Mouse (Mus musculus) forebrain, postnatal 0 days (tissue): ENCODE data around the gene Sorbs1. TPM values are rescaled to one million over a fixed set of nuclear protein-coding genes. Genes with fewer than 3 reads are reported as not detected.
A peak's percentile ranks its signal among the peaks of the same experiment; 100 is the strongest.

Source experiments
- ATAC-seq: fragments of 200-750 bp; cut with Nextera tagmentation; 2 replicates; pipeline ENCODE4 v1.8.0; 2017; ENCODE audit warnings: mild to moderate bottlenecking, moderate library complexity
- DNase-seq: peaks from one replicate; pipeline ENCODE4 v3.0.0-alpha.2; 2015
- H3K27ac ChIP-seq: fragments of 300-500 bp; sonication (generic); 2 replicates; pipeline ENCODE4 v1.5.1; 2014; ENCODE audit warnings: low read depth, mild to moderate bottlenecking, antibody characterized with exemption, low read length, moderate library complexity, mixed read lengths
- H3K27me3 ChIP-seq: fragments of 300-500 bp; sonication (generic); 2 replicates; pipeline ENCODE4 v1.6.1; 2014; ENCODE audit warnings: mild to moderate bottlenecking, low read length, mixed read lengths; ENCODE audit not compliant: insufficient read depth
- H3K36me3 ChIP-seq: fragments of 300-500 bp; sonication (generic); 2 replicates; pipeline ENCODE4 v1.6.1; 2014; ENCODE audit warnings: mild to moderate bottlenecking, moderate library complexity; ENCODE audit not compliant: insufficient read depth
- H3K4me1 ChIP-seq: fragments of 300-500 bp; sonication (generic); 2 replicates; pipeline ENCODE4 v1.6.1; 2014; ENCODE audit warnings: antibody characterized with exemption; ENCODE audit not compliant: insufficient read depth
- H3K4me2 ChIP-seq: fragments of 300-500 bp; sonication (generic); 2 replicates; pipeline ENCODE4 v1.6.1; 2014; ENCODE audit warnings: low read depth, mild to moderate bottlenecking, moderate library complexity
- H3K4me3 ChIP-seq: fragments of 300-500 bp; sonication (generic); 2 replicates; pipeline ENCODE4 v1.5.1; 2014; ENCODE audit warnings: low read depth, low read length, mixed read lengths
- H3K9ac ChIP-seq: fragments of 300-500 bp; sonication (generic); 2 replicates; pipeline ENCODE4 v1.6.1; 2014; ENCODE audit warnings: mild to moderate bottlenecking
- H3K9me3 ChIP-seq: fragments of 300-500 bp; sonication (generic); 2 replicates; pipeline ENCODE4 v1.6.1; 2016; ENCODE audit warnings: low read length
- CTCF ChIP-seq: sonication (generic); IDR thresholded peaks from 2 replicates; pipeline ENCODE4 v1.5.1; 2016; ENCODE audit warnings: antibody characterized with exemption, control low read depth, low read depth
- whole genome bisulfite sequencing: fragments of 180-500 bp; shearing (Covaris S2); extraction: QIAGEN DNeasy Blood & Tissue Kit; methylation state at CpG from one replicate; pipeline ENCODE4 v1.1.7; 2014; 5-methylcytosine and 5-hydroxymethylcytosine counted together
- polyA plus RNA-seq: library from polyadenylated mRNA; unstranded; fragments of >200 nt; fragmentation: Nextera tagmentation; extraction: Ambion mirVana; gene quantifications from 2 replicates; pipeline ENCODE4 v1.2.1, GENCODE M21; 2015
- total RNA-seq: library from RNA; depleted of rRNA; stranded (reverse); fragments of >200 nt; gene quantifications from 2 replicates; pipeline ENCODE4 v1.2.3, GENCODE M21; 2014

Sorbs1 gene
- total and polyA plus RNA-seq, 2 experiments from 2014 or later: 51.8 to 74.9 TPM

GRCm38 (mm10) chr19:40359712-40360394 is 153.7 kb downstream of the Sorbs1 start:
- no peak for TF ChIP-seq CTCF
- 78% methylated on average over 5 of the region's 5 CpGs for WGBS
- no peak for ATAC-seq
- Histone ChIP-seq H3K27me3 (no peaks in the 10 kb centered on the region), H3K27ac (no peak overlapping the region), H3K4me1 (no peaks in the 10 kb centered on the region), H3K9me3 (no peaks in the 10 kb centered on the region), H3K4me2 (no peak overlapping the region), H3K36me3 (peaks cover 20% of the 10 kb centered on the region), H3K9ac (no peak overlapping the region), H3K4me3 (no peak overlapping the region)
- DNase-seq: no peak

GRCm38 (mm10) chr19:40356536-40357522 is 156.8 kb downstream of the Sorbs1 start:
- H3K4me3 ChIP-seq: no peak overlapping the region
- H3K27me3 ChIP-seq: no peaks in the 10 kb centered on the region
- no peak for ATAC-seq
- no peaks in the 10 kb centered on the region for H3K9me3 ChIP-seq
- no peaks in the 10 kb centered on the region for H3K4me1 ChIP-seq
- no peak for DNase-seq
- no peak overlapping the region for H3K4me2 ChIP-seq
- no peak for TF ChIP-seq CTCF
- peaks cover 10% of the 10 kb centered on the region for H3K36me3 ChIP-seq
- no peak overlapping the region for H3K27ac ChIP-seq
- no peak overlapping the region for H3K9ac ChIP-seq
- WGBS: 90% methylated on average over 15 of the region's 15 CpGs

DNA sequence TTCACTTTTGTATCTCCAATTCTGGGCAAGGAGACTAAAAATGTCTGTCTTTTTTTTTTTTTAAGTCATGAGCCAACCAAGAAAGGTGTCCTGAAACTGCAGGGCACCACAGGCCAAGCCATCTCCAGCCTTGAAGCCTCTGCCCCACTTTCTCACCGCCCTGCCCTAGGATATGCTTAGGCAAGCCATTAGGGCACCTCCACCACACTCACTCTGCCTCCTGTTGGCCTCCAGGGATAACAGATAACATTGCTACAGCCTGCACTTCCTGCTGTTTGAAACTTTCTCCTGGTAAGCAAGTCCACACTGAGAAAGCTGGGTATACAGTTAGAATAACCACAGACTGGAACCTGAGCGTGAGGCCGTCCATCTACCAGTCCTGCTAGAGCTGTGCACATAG is 158.5 kb downstream of the Sorbs1 start:
- Histone ChIP-seq H3K27ac (no peak overlapping the region), H3K4me3 (no peak overlapping the region), H3K9ac (no peak overlapping the region), H3K4me2 (no peak overlapping the region), H3K9me3 (no peaks in the 10 kb centered on the region), H3K27me3 (no peaks in the 10 kb centered on the region), H3K36me3 (peaks cover 23% of the 10 kb centered on the region), H3K4me1 (no peaks in the 10 kb centered on the region)
- no peak for ATAC-seq
- DNase-seq: no peak
- no peak for TF ChIP-seq CTCF
- 95% methylated on average over 3 of the region's 3 CpGs for WGBS

DNA sequence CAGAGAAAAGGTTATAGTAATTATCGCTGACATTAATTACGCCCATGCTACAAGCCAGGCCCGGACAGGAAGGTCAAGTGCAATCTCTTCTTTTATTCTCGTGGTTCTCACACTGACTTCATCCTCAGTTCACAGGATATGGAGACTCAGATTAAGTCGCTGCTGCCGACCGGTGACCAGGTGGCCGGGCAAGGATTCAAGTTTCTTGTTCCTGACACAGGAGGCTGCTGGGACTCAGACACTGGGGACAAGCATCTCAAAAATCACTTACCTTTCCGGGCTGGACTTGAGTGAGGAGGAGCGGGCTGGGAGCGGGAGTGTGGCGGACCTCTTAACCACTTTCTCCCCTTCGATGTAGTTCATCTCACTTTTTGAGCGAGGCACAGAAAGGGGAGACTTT is 161.6 kb downstream of the Sorbs1 start:
- H3K27ac ChIP-seq: no peak overlapping the region
- no peak for TF ChIP-seq CTCF
- peaks cover 15% of the 10 kb centered on the region for H3K4me1 ChIP-seq
- ATAC-seq (no peak), DNase-seq (no peak)
- H3K9ac ChIP-seq: no peak overlapping the region
- no peak overlapping the region for H3K4me3 ChIP-seq
- H3K36me3 ChIP-seq: peaks cover 23% of the 10 kb centered on the region
- H3K27me3 ChIP-seq: no peaks in the 10 kb centered on the region
- no peak overlapping the region for H3K4me2 ChIP-seq
- H3K9me3 ChIP-seq: no peaks in the 10 kb centered on the region
- 72% methylated on average over 14 of the region's 14 CpGs for WGBS

- Histone ChIP-seq H3K9me3 (no peaks in the 10 kb centered on the region), H3K27me3 (no peaks in the 10 kb centered on the region), H3K4me3 (no peak overlapping the region), H3K4me1 (peaks cover 15% of the 10 kb centered on the region), H3K36me3 (peaks cover 23% of the 10 kb centered on the region), H3K27ac (no peak overlapping the region), H3K4me2 (no peak overlapping the region), H3K9ac (no peak overlapping the region)
- DNase-seq (no peak), ATAC-seq (no peak)
- TF ChIP-seq CTCF: no peak
- 84% methylated on average over 4 of the region's 4 CpGs for WGBS
Observed at GRCm38 (mm10) chr19:40350835-40351234, 162.7 kb downstream of the Sorbs1 start.

DNA sequence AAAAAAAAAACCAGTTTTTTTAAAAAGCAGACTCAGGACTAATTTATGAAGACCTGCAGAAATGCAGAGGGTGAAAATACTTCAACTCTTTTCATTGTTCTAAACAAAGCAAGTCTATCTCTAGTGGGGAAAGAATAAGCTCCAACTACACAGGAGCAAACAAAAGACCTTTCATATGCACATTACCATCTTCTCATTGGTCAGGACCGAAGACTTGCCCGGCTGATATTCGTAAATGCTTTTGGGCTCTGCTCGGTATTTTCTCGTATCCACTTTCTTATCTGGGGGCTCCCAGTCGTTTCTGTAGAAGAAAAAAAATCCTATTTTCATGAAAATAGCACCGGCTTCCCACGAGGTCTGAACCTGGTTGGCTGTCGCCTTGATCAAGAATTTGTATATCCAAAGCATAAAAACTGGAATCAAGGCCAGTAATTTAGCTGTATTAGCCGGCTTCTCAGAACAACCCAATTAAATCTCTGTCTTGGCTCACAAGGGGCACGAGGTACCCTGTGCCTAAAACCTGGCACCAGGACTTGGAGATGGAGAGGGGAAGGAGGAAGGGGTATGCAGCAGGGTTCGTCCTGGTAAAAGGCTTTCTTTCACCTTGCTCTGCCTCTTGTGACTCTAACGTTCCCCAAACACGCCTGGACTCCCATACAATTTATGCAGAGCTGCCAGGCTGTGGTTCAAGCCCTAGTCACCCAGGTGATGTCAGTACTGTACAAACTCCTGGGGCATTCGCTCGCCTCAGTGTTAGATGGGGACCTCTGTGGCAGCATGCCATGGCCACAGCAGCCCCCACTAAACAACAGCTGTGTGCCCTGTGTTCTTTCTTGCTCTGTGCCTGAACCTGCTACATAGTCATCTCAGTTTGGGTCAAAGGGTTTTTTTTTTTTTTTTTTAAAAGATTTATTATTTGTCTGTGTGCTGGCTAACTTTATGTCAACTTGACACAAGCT is 163.6 kb downstream of the Sorbs1 start:
- DNase-seq (peak; percentile 30), ATAC-seq (peak; percentile 21)
- Histone ChIP-seq H3K27me3 (no peaks in the 10 kb centered on the region), H3K36me3 (peaks cover 23% of the 10 kb centered on the region), H3K9ac (no peak overlapping the region), H3K4me3 (no peak overlapping the region), H3K27ac (no peak overlapping the region; the same call in 1 of the 2 replicates), H3K4me2 (no peak overlapping the region), H3K9me3 (no peaks in the 10 kb centered on the region), H3K4me1 (peaks cover 15% of the 10 kb centered on the region)
- WGBS: 9% methylated on average over 16 of the region's 16 CpGs
- TF ChIP-seq CTCF: no peak
